Mouse (Mus musculus) left cerebral cortex, adult 2 months (tissue): Measurements from ENCODE around the gene Prune1. TPM values are rescaled to one million over a fixed set of nuclear protein-coding genes. Genes with fewer than 3 reads are reported as not detected.

Source experiments
- DNase-seq, 2 experiments: peaks; one replicate each; pipeline ENCODE4 v3.0.0; 2021 to 2022; ENCODE audit warnings: low spot score in 2 of 2, mixed read lengths in 1 of 2; ENCODE audit errors: extremely low spot score in 1 of 2
- H3K27ac ChIP-seq: fragments of 200-600 bp; 2 replicates; pipeline ENCODE4 v1.8.1; 2022
- H3K4me3 ChIP-seq: fragments of 200-600 bp; 2 replicates; pipeline ENCODE4 v1.8.1; 2022
- CTCF ChIP-seq: fragments of 200-600 bp; IDR thresholded peaks from 2 replicates; pipeline ENCODE4 v1.8.1; 2022; ENCODE audit warnings: antibody characterized with exemption, mild to moderate bottlenecking, moderate library complexity
- intact Hi-C: fragments of 180-260 bp; cut with DNase I; formaldehyde crosslinking; loops from one replicate; pipeline ENCODE4 v1.15.1; 2025
- total RNA-seq, 2 experiments: library from RNA; stranded (reverse); gene quantifications; 2 replicates each; pipeline ENCODE4 v1.2.3; 2021

Prune1 gene
- total RNA-seq, 2 experiments from 2014 or later, result 22.1 to 23.5 TPM

- no peak for TF ChIP-seq CTCF
- intact Hi-C loops, result no loop called here
- H3K4me3 ChIP-seq, result no peak overlapping the region
Measured at GRCm38 (mm10) chr3:95285390-95285789, 3.5 kb upstream of the Prune1 start.

DNA sequence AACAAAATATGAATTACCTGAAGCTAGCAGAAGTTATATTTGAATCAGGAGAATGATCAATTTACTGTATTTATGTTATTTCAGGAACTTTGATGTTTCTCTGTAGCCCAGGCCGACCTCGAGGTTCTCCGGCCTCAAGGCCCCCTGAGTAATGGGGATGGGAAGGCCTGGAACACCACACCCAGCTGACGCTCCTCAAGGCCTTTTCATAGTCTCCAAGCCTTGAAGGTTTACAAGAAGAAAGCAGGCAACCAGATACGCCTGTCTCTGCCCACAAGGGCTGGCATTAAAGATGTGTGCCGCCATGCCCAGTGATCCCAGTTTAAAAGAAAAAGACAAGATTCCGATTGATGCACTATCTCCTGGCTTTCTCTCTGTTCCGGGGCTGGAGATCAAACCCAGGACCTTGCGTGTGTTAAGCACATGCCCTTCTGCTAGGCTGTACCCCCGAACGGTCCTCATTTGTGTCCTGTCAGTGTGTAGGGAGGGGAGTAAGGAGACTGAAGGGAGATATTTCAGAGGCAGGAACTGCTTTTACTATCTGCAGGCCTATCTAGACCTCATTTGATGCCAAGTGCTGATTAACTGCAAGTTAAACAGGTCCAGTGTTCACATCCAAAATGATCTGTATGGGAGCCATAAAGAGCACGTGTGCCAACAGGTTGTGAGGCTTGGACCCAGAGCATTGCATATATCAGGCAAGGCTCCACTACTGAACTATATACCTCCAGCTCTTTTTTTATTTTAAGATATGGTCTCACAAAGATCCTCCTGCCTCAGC is 2.8 kb upstream of the Prune1 start:
- intact Hi-C loops, result loop anchor here (5.0 kb wide), 1 partner anchor 142 kb away; the partner anchor contains the start of gene Tnfaip8l2
- Histone ChIP-seq H3K4me3 (peak overlapping the region; percentile 57), H3K27ac (peak overlapping the region; percentile 97)
- no peak for DNase-seq
- no peak for TF ChIP-seq CTCF

More at GRCm38 (mm10) chr3:95285390-95285789, 3.5 kb upstream of the Prune1 start:
- DNase-seq, result no peak
- H3K27ac ChIP-seq, result peak overlapping the region; percentile 28

GRCm38 (mm10) chr3:95284062-95284461 is 2.2 kb upstream of the Prune1 start:
- peak overlapping the region; percentile 97 for H3K27ac ChIP-seq
- intact Hi-C loops, result loop anchor here (5.0 kb wide), 1 partner anchor 142 kb away; the partner anchor contains the start of gene Tnfaip8l2
- DNase-seq, result no peak
- peak overlapping the region; percentile 57 for H3K4me3 ChIP-seq
- no peak for TF ChIP-seq CTCF

DNA sequence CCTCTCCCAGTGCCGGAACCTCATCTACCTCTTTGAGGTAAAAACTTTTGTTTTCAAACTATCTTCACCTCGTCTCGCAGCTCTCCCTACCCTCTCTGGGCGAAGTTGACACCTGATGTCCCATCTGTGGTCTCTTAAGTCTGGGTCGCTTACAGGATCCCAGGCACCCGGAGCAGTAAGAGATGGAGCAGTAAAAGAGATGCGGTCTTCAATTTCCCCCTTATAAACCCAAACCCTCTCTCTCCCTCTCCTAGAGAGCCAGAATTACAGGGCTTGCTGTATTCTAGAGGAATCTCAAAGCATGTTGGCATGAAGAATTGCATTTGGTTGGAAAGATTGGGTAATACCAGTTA is 1.7 kb upstream of the Prune1 start:
- Histone ChIP-seq H3K4me3 (peak overlapping the region; percentile 57), H3K27ac (peak overlapping the region; percentile 97)
- no peak for TF ChIP-seq CTCF
- no peak for DNase-seq
- intact Hi-C loops, result loop anchor here (2.0 to 5.0 kb wide), 3 partner anchors 29 to 151 kb away; partner anchors contain the start of genes Arnt and Tnfaip8l2

GRCm38 (mm10) chr3:95282865-95283588 is 1.2 kb upstream of the Prune1 start:
- peak; percentile 36 for TF ChIP-seq CTCF
- intact Hi-C loops, result loop anchor here (2.0 to 5.0 kb wide), 3 partner anchors 30 to 152 kb away; partner anchors contain the start of genes Arnt and Tnfaip8l2
- DNase-seq, result peak; percentile 70
- peak overlapping the region; percentile 97 for H3K27ac ChIP-seq
- H3K4me3 ChIP-seq, result peak overlapping the region; percentile 57

- Histone ChIP-seq H3K27ac (peak overlapping the region; percentile 97), H3K4me3 (peak overlapping the region; percentile 57)
- TF ChIP-seq CTCF, result no peak
- intact Hi-C loops, result loop anchor here (2.0 to 5.0 kb wide), 3 partner anchors 30 to 152 kb away; partner anchors contain the start of genes Arnt and Tnfaip8l2
- no peak for DNase-seq
Measured at GRCm38 (mm10) chr3:95282381-95282864, 547 bp upstream of the Prune1 start.

DNA sequence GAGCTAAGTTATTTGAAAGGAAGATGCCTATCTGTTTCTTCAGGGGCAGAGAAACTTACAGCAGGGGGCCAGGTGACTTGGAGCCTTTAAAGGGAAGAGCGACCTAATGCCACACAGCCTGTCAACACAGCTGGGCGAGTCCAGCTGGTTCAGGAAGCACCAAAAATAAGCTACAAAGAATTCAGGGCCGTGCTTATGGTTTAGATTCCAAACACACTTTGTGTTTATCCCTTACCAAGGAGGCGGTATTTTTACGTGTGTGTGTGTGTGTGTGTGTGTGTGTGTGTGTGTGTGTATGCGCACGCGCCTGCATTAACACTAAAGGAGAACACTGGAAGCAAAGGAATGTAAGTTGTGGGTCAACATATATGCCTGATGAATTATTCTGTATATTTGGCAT is 1.1 kb downstream of the Prune1 start:
- Histone ChIP-seq H3K4me3 (peak overlapping the region; percentile 57), H3K27ac (peak overlapping the region; percentile 97)
- intact Hi-C loops, result loop anchor here (1.0 to 5.0 kb wide), 3 partner anchors 50 to 138 kb away; partner anchors contain the start of genes Gabpb2 and Tnfaip8l2
- DNase-seq, result peak in 1 of 2 experiments; percentile 26
- TF ChIP-seq CTCF, result no peak

DNA sequence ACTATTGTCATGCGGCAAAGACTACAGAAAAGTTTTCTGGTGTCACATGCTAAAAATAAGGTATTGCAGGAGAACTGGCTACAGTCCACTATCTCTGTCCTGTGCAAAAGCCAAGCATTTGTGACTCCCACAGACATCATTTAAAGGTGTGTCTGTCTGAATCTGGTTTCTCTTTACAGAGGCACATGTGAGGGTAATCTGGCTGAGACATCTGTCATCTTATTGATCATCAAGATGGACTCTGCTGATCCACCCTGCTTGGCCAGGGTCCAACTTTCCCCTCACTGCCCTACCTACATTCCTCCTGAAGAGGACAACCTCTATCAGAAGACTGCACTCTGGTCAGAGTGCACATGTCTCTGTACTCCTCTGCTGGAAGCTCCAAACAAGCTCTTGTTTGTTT is 4.7 kb downstream of the Prune1 start:
- no peak for TF ChIP-seq CTCF
- intact Hi-C loops, result no loop called here
- no peak overlapping the region for H3K4me3 ChIP-seq
- no peak for DNase-seq
- no peak overlapping the region for H3K27ac ChIP-seq

DNA sequence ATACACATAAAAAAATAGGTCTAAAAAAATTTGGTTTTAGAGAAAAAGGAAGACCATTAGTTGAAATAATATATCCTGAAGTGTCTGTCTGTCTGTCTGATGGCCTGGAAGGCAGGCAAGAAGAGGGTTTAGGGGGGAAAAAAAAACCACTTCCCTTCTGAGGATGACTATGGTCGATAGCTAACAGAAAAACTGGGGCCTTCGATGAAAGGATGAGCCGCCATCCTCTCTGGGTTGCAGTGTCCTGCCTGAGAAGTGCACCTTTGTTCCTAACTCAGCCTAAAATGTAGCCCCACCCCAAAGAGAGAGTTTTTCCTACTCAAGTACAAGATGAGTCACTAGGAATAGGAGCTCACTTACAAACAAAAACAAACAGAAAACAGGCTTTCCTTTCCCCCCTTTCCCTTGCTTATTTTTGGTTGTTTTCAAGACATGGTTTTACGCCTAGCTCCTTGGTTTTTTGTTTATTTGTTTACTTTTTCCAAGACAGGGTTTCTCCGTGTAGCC is 5.4 kb downstream of the Prune1 start:
- intact Hi-C loops, result no loop called here
- no peak for DNase-seq
- H3K27ac ChIP-seq, result no peak overlapping the region
- no peak for TF ChIP-seq CTCF
- H3K4me3 ChIP-seq, result no peak overlapping the region

DNA sequence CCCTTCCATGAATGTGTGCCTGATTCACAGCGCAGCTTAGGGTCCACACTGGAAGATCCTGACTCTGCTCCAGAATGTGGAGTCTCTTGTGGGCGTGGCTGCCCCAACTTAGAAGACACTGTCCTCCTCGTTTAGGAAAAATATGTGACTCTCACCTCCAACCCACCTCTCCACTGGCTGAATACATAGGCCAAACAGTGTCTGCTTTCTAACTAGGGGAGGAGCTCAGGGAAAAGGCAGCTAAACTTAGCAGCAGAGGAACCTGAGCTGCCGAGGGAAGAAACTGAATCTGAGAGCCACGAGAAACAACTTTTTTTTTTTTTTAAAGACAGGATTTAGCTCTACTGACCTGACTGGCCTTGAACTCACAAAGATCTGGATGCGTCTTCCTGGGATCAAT is 6.7 kb downstream of the Prune1 start:
- TF ChIP-seq CTCF, result no peak
- H3K4me3 ChIP-seq, result no peak overlapping the region
- intact Hi-C loops, result no loop called here
- H3K27ac ChIP-seq, result no peak overlapping the region
- no peak for DNase-seq

DNA sequence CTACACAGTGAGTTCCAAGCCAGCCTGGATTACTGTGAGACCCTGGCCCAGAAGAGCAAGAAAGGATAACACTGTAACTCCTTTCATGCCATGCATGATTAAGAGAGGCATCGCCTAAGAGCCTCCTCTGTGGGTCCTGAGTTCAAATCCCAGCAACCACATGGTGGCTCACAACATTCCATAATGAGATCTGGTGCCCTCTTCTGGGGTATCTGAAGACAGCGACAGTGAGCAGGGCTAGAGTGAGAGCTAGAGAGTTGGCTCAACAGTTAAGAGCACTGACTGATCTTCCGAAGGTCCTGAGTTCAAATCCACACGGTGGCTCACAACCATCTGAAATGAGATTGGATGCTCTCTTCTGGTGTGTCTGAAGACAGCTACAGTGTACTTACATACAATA is 7.4 kb downstream of the Prune1 start:
- TF ChIP-seq CTCF, result no peak; the same call in 1 of the 2 replicates
- Histone ChIP-seq H3K27ac (no peak overlapping the region), H3K4me3 (no peak overlapping the region)
- DNase-seq, result no peak
- intact Hi-C loops, result loop anchor here (5.0 kb wide), 1 partner anchor 953 kb away; no protein-coding TSS in a partner anchor
